Mouse (Mus musculus) mouse embryonic stem cell (cell line): Measurements from ENCODE around the gene Pip5kl1.

Experiments used
- in situ Hi-C, 2 experiments: fragments of 300-500 bp; cut with MboI; formaldehyde crosslinking; loops; 1 replicate in 1 of 2; 3 replicates in 1 of 2; pipeline ENCODE4 v1.14.3; 2019 to 2020; ENCODE audit warnings: low sequenced_read_pairs in 2 of 2, low pct_unique_long_range_greater_than_20kb in 1 of 2, mixed read lengths in 1 of 2; ENCODE audit not compliant: unreplicated experiment in 1 of 2

Gene Pip5kl1

GRCm38 (mm10) chr2:32546951-32547350 lies 27.6 kb upstream of the Pip5kl1 start:
- in situ Hi-C loops: no loop called here

GRCm38 (mm10) chr2:32547380-32547779 lies 27.2 kb upstream of the Pip5kl1 start:
- in situ Hi-C loops: no loop called here

DNA sequence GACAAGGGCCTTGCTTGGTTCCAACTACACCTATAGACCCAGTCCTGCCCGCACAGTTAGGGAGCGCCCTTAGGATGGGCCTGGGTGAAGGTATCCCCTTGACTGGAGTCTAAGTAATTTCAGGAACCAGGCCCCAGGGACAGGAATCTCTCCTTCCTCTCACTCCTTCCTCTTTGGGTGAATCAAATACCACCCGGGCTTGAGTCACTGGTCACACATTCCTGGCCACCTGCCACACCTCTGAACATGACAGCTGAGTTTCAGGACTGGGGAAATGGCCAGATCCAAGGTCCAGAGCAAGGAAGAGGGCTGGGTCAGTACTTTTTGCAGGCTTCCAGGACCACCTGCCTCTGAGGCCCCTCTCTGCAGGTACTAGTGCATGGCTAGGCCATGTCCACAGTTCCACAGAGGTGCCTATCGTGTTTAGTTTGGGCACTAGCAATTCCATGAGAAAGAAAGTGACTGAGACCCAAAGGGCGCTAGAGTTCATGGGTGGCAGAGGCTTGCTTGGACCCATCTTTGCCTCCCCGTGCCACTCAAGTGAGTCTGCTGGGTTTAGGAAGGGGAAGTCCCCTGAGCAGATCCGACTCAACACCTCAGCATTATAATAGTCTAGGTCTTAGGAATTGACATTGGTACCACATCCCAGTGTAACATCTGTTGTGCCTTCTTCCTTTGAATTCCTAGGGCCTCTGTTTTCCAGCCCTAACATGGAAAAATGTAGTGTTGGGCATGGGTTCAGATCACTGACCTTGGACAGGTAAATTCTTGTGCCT lies 26.4 kb upstream of the Pip5kl1 start:
- in situ Hi-C loops: no loop called here

DNA sequence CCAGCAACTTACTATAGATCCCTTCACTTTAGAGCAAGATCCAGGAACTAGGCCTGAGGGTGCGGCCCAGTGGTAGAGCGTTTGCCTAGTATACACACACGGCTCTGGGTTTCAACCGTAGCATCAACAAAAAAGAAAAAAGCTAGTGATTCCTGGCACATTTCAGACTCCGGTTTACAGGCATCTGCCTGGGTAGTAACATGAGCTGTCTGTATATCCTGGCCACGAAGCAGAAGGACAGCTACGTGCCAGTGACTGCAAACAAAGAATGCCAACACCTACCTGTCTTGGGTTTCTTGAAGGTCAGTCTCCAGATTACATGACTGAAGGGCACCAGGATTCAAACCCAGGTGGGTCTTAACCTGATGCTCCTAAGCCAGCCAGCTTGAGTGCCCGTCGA lies 25.4 kb upstream of the Pip5kl1 start:
- in situ Hi-C loops: no loop called here

DNA sequence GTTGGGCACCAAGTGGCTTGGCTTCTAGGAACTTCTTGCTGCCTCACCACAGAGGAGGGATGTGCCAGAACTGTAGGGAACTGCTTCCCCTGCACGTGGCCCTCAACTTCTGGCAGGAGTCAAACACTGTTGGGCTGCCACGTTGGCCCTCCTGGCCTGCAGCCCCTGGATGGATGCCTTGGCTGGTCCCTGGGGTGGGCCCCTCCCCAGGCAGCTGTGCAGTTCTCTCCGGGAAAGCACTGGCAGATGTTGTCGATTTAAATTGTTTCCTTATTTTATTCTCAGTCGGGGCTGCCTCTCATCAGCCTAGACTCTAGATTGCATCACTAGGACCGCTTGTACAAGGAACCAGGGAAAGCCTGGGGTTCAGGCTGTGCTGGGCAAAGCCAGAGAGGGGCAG lies 24.8 kb upstream of the Pip5kl1 start:
- in situ Hi-C loops: no loop called here

GRCm38 (mm10) chr2:32551236-32551635 lies 23.4 kb upstream of the Pip5kl1 start:
- in situ Hi-C loops: no loop called here

- in situ Hi-C loops: no loop called here
These were observed 20.9 kb upstream of the Pip5kl1 start for GRCm38 (mm10) chr2:32553592-32554148.

DNA sequence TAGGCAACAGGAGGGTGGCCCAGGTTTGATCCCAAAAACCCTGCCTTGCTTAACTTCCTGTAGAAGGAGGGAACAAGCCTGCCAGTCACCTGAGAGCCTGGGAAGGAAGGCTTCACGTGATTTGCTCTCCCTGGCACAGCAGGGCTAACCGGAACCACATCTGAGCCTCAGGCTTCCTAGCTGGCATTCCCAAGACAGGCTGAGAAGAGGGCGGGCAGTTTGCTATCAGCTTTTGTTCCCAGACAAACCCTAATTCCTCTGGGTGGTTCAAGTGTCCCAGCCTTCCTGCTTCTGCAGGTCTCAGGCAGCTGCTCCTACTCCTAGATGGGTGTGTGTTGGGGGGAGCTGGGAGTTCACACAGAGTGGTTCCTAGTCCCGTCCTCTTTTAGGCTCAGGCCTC lies 19.1 kb upstream of the Pip5kl1 start:
- in situ Hi-C loops: no loop called here

GRCm38 (mm10) chr2:32556019-32556418 lies 18.6 kb upstream of the Pip5kl1 start:
- in situ Hi-C loops: no loop called here

GRCm38 (mm10) chr2:32559570-32559969 lies 15.0 kb upstream of the Pip5kl1 start:
- in situ Hi-C loops: no loop called here

DNA sequence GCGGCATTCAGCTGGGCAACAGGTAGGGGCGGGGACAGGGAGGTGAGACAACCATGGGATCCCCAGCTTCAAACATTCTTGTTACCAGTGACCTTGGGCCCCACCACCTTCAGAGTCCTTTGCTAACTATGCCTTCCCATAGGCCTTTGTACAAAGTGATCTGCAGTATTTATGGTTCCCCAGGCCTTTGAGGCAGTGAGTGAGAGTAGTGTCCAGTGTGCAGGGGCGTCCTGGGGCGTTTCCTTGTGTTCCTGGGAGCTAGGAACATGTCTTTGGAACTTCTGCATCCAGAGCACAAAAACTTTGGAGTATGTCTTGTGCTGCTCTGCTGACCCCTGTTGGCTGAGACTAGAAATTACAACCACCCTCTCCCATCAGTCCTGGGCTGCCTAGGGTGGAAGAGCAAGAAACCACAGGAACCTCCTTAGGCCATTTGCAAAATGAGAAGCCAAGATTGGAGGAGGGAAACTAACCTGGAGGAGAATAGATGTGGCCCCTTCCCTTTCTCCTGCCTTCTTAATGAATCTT lies 8.0 kb upstream of the Pip5kl1 start:
- in situ Hi-C loops: loop anchor here (5.0 to 10.0 kb wide), 2 partner anchors 72 to 164 kb away; no protein-coding TSS in a partner anchor

GRCm38 (mm10) chr2:32568149-32568548 lies 6.4 kb upstream of the Pip5kl1 start:
- in situ Hi-C loops: loop anchor here (5.0 to 10.0 kb wide), 2 partner anchors 73 to 166 kb away; no protein-coding TSS in a partner anchor

GRCm38 (mm10) chr2:32568941-32569340 lies 5.7 kb upstream of the Pip5kl1 start:
- in situ Hi-C loops: loop anchor here (5.0 to 10.0 kb wide), 2 partner anchors 74 to 167 kb away; no protein-coding TSS in a partner anchor

DNA sequence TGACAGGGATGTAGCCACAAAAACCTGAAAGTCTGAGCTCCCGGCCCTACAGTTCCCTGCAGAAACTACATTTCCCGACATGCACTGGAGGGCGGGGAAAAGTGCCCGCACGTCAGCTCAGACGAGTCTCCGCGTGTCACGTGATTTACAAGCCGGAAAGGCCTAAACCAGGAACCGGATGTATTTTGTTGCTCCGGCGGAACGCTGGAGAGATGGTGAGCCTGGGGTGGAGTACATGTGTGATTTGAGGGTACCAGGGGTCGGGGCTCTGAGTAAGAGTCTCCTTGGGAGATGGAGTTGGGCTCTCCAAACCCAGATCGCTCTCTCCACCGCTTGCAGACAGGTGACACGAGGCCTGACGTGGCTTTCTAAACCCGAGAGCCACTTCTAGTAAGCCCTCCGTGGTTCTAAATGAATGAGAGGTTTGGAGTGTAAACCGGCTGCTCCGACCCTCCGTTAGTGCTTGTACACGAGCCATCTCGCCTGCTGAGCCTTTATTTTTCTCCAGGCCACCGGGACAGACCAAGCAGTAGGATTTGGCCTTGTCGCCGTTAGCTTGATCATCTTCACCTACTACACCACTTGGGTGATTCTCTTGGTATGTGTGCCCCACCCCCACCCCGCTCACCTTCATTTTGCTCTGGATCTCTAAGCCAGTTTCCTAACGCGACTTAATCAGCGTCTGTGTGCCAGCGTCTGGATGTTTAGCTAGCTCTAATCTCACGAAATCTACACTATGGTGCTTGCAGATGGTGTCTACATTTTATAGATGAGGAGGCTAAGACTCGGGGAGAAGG lies 3.7 kb upstream of the Pip5kl1 start, which contains the start of gene Dpm2:
Dpm2 (plus strand) TSS at position 161 of the 797 bp plus-strand sequence.
- in situ Hi-C loops: no loop called here

- in situ Hi-C loops: no loop called here
These were observed 2.4 kb upstream of the Pip5kl1 start for GRCm38 (mm10) chr2:32572196-32572595.

DNA sequence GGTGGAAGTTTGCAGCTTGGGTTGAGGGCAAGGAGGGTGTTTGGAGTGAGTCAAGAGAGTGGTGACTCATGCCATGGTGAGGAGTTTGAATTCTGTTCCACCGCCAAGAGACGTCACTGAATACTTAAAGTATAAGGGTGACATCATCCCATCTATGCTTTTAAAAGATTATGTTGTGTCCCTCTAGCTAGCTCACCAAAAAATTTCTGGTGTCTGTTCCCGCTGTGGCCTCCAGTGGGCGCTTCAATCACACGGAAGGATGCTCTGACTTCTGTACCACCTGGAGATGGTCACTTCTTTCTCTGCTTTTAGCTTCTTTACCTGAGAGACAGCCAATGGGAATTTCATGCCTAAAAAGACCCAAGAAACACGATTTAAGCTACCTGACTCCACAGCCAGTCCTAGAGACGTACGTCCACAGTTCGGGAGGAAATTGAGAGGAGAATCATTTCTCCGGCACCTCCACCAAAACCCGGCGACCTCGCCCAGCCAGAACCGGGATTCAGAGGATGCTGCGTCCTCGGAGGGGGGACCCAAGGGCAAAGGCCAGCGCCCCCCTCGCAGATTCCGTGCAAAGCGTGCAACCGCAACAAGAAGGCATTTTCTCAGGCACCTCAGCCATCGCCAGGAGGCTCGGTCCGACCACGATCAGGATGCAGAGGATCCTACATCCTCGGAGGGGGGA lies 446 bp downstream of the Pip5kl1 start:
- in situ Hi-C loops: no loop called here

- in situ Hi-C loops: no loop called here
These were observed 1.1 kb downstream of the Pip5kl1 start, which contains the start of gene 9430097D07Rik for GRCm38 (mm10) chr2:32575586-32576160. Gene 9430097D07Rik (minus strand): TSS chr2:32575684.

- in situ Hi-C loops: no loop called here
These were observed 1.9 kb downstream of the Pip5kl1 start for GRCm38 (mm10) chr2:32576532-32576931.
